In genomic region chr15:10771311-10771690, GRCm38 (mm10) we compare ENCODE assay signal across 12 mouse cellular contexts. TPM values are rescaled to one million over a fixed set of nuclear protein-coding genes. Genes with fewer than 3 reads are reported as not detected.
DNase-seq lines count a peak whose midpoint lies in the region; ATAC-seq and TF ChIP-seq lines count a peak whose summit lies in the region.
"Had no signal": no experiment of that assay in that cellular context is flagged by ENCODE, and none has a peak within 500 bp of the region (broad histone marks: within the 10 kb centered on the region; RNA-seq: fewer than 3 reads in every experiment).

No protein-coding gene starts in this region.

- no peaks in the 10 kb centered on the region for H3K9me3 ChIP-seq in lung, embryonic 16.5 days (ENCODE audit: control insufficient read depth, low read length)
- H3K9me3 ChIP-seq: heart, embryonic 13.5 days had no signal

- H3K36me3 ChIP-seq in lung, embryonic 16.5 days (ENCODE audit: control insufficient read depth, insufficient read depth, low read length) = no peaks in the 10 kb centered on the region
- H3K36me3 ChIP-seq: heart, embryonic 13.5 days had no signal

- peak; percentile 27 for DNase-seq in embryo, embryonic 10 days (ENCODE audit: low spot score)
- DNase-seq in embryo, embryonic 9.5 days (ENCODE audit: extremely low spot score) = no peak
- peak; percentile 28 for DNase-seq in testis, postnatal 10 days (ENCODE audit: low spot score)
- DNase-seq in testis, postnatal 14 days (ENCODE audit: low spot score) = no peak
- no peak for DNase-seq in right cerebral cortex, postnatal 4 days
- DNase-seq in spleen, postnatal 10 days (ENCODE audit: low spot score in 2 of 2) = no peak
- DNase-seq in layer of hippocampus, adult 2 months (ENCODE audit: low spot score in 2 of 2) = no peak
- DNase-seq: cerebellum, adult 11 months; midbrain, embryonic 14.5 days; right cerebral cortex, adult 18-20 months had no signal

- ATAC-seq in lung, embryonic 16.5 days (ENCODE audit: low read depth) = peak; percentile 41; the same call in 1 of the 2 replicates

- H3K27ac ChIP-seq in lung, embryonic 16.5 days (ENCODE audit: low read length) = no peak overlapping the region
- H3K27ac ChIP-seq in layer of hippocampus, adult 2 months = no peak overlapping the region
- H3K27ac ChIP-seq: heart, embryonic 13.5 days had no signal

- no peak overlapping the region for H3K4me2 ChIP-seq in lung, embryonic 16.5 days (ENCODE audit: low read depth, low read length)
- H3K4me2 ChIP-seq: heart, embryonic 13.5 days had no signal

- H3K9ac ChIP-seq in lung, embryonic 16.5 days (ENCODE audit: low read length) = no peak overlapping the region
- H3K9ac ChIP-seq: heart, embryonic 13.5 days had no signal

- no peaks in the 10 kb centered on the region for H3K27me3 ChIP-seq in lung, embryonic 16.5 days (ENCODE audit: control insufficient read depth, insufficient read depth, low read depth, low read length)

- TF ChIP-seq CTCF in layer of hippocampus, adult 2 months (conservative IDR thresholded peaks at IDR 0.05) = no peak

- H3K4me3 ChIP-seq in lung, embryonic 16.5 days (ENCODE audit: low read length) = no peak overlapping the region
- no peak overlapping the region for H3K4me3 ChIP-seq in layer of hippocampus, adult 2 months
- H3K4me3 ChIP-seq: heart, embryonic 13.5 days had no signal

- 26% methylated on average over 4 of the region's 4 CpGs for WGBS in lung, embryonic 16.5 days

- peaks cover 2% of the 10 kb centered on the region; the same call in 1 of the 2 replicates for H3K4me1 ChIP-seq in lung, embryonic 16.5 days (replicated peaks; ENCODE audit: control insufficient read depth, insufficient read depth, low read length)
- H3K4me1 ChIP-seq: heart, embryonic 13.5 days had no signal

RNA-seq across cellular contexts. Expression of gene Rai14, which starts 56.9 kb away (rescaled TPM):
- polyA plus RNA-seq in lung, embryonic 16.5 days (2015; fragmentation: Nextera tagmentation; extraction: Ambion mirVana) = 80.9 and 84.2 TPM in 2 replicates
- 1 to 10 TPM; 4.1 to 4.4 TPM for total RNA-seq in layer of hippocampus, adult 2 months (2021)

Comparison
In these comparisons a context has a peak if more than half of its experiments do, and no peak if none do; other contexts are left out.
1. DNase-seq: peak in embryo, embryonic 10 days (single experiment) and testis, postnatal 10 days (single experiment); none in embryo, embryonic 9.5 days (single experiment), testis, postnatal 14 days (single experiment), right cerebral cortex, postnatal 4 days (single experiment), spleen, postnatal 10 days (0 of 2) and layer of hippocampus, adult 2 months (0 of 2).